Mouse (Mus musculus): ENCODE data around the gene Arhgef11. TPM values are rescaled to one million over a fixed set of nuclear protein-coding genes. Genes with fewer than 3 reads are reported as not detected.

The Arhgef11 gene
- polyA plus RNA-seq, 1 experiment from 2014 or later: 26.2 TPM

GRCm38 (mm10) chr3:87728696-87729095, 111.3 kb downstream of the Arhgef11 start:
- 93% methylated on average over 6 of the region's 6 CpGs for WGBS
- no peaks in the 10 kb centered on the region for H3K4me1 ChIP-seq (ENCODE audit: control insufficient read depth, insufficient read depth, low read length)
- no peak overlapping the region for H3K27ac ChIP-seq (ENCODE audit: low read length)
- no peak for ATAC-seq
- H3K4me2 ChIP-seq (ENCODE audit: low read length): no peak overlapping the region
- no peaks in the 10 kb centered on the region for H3K27me3 ChIP-seq (ENCODE audit: control insufficient read depth, insufficient read depth, low read depth, low read length)
- no peak overlapping the region for H3K9ac ChIP-seq (ENCODE audit: low read depth, low read length)
- H3K4me3 ChIP-seq (ENCODE audit: low read depth, low read length): no peak overlapping the region
- peaks cover 48% of the 10 kb centered on the region for H3K36me3 ChIP-seq (ENCODE audit: control insufficient read depth, insufficient read depth, low read length)
- no peaks in the 10 kb centered on the region for H3K9me3 ChIP-seq (replicated peaks; ENCODE audit: control insufficient read depth, low read length, poor library complexity, severe bottlenecking)

GRCm38 (mm10) chr3:87733098-87733497, 115.7 kb downstream of the Arhgef11 start:
- Histone ChIP-seq H3K9me3 (replicated peaks; ENCODE audit: control insufficient read depth, low read length, poor library complexity, severe bottlenecking) (no peaks in the 10 kb centered on the region), H3K27ac (ENCODE audit: low read length) (no peak overlapping the region), H3K4me3 (ENCODE audit: low read depth, low read length) (no peak overlapping the region), H3K9ac (ENCODE audit: low read depth, low read length) (no peak overlapping the region), H3K4me1 (ENCODE audit: control insufficient read depth, insufficient read depth, low read length) (no peaks in the 10 kb centered on the region), H3K27me3 (ENCODE audit: control insufficient read depth, insufficient read depth, low read depth, low read length) (no peaks in the 10 kb centered on the region), H3K4me2 (ENCODE audit: low read length) (no peak overlapping the region), H3K36me3 (ENCODE audit: control insufficient read depth, insufficient read depth, low read length) (peaks cover 53% of the 10 kb centered on the region)
- WGBS: 84% methylated on average over 4 of the region's 4 CpGs
- ATAC-seq: no peak

- no peak for ATAC-seq
- WGBS: 89% methylated on average over 11 of the region's 11 CpGs
- H3K27ac ChIP-seq (ENCODE audit: low read length): no peak overlapping the region
- no peaks in the 10 kb centered on the region for H3K9me3 ChIP-seq (replicated peaks; ENCODE audit: control insufficient read depth, low read length, poor library complexity, severe bottlenecking)
- H3K27me3 ChIP-seq (ENCODE audit: control insufficient read depth, insufficient read depth, low read depth, low read length): no peaks in the 10 kb centered on the region
- no peak overlapping the region for H3K4me3 ChIP-seq (ENCODE audit: low read depth, low read length)
- peaks cover 56% of the 10 kb centered on the region for H3K36me3 ChIP-seq (ENCODE audit: control insufficient read depth, insufficient read depth, low read length)
- H3K4me1 ChIP-seq (ENCODE audit: control insufficient read depth, insufficient read depth, low read length): no peaks in the 10 kb centered on the region
- H3K4me2 ChIP-seq (ENCODE audit: low read length): no peak overlapping the region
- H3K9ac ChIP-seq (ENCODE audit: low read depth, low read length): no peak overlapping the region
Measured at GRCm38 (mm10) chr3:87733984-87734761, 116.8 kb downstream of the Arhgef11 start.

- Histone ChIP-seq H3K4me1 (ENCODE audit: control insufficient read depth, insufficient read depth, low read length) (no peaks in the 10 kb centered on the region), H3K9me3 (replicated peaks; ENCODE audit: control insufficient read depth, low read length, poor library complexity, severe bottlenecking) (no peaks in the 10 kb centered on the region), H3K4me2 (ENCODE audit: low read length) (no peak overlapping the region), H3K9ac (ENCODE audit: low read depth, low read length) (no peak overlapping the region), H3K4me3 (ENCODE audit: low read depth, low read length) (no peak overlapping the region), H3K27me3 (ENCODE audit: control insufficient read depth, insufficient read depth, low read depth, low read length) (no peaks in the 10 kb centered on the region), H3K36me3 (ENCODE audit: control insufficient read depth, insufficient read depth, low read length) (peaks cover 52% of the 10 kb centered on the region), H3K27ac (ENCODE audit: low read length) (no peak overlapping the region)
- ATAC-seq: no peak
- 93% methylated on average over 9 of the region's 9 CpGs for WGBS
Measured at GRCm38 (mm10) chr3:87735335-87735734, 118.0 kb downstream of the Arhgef11 start.

GRCm38 (mm10) chr3:87738906-87739305, 121.5 kb downstream of the Arhgef11 start:
- WGBS: 81% methylated on average over 4 of the region's 5 CpGs
- Histone ChIP-seq H3K9ac (ENCODE audit: low read depth, low read length) (no peak overlapping the region), H3K4me1 (ENCODE audit: control insufficient read depth, insufficient read depth, low read length) (no peaks in the 10 kb centered on the region), H3K4me3 (ENCODE audit: low read depth, low read length) (no peak overlapping the region), H3K4me2 (ENCODE audit: low read length) (no peak overlapping the region), H3K27ac (ENCODE audit: low read length) (no peak overlapping the region), H3K27me3 (ENCODE audit: control insufficient read depth, insufficient read depth, low read depth, low read length) (no peaks in the 10 kb centered on the region), H3K9me3 (replicated peaks; ENCODE audit: control insufficient read depth, low read length, poor library complexity, severe bottlenecking) (no peaks in the 10 kb centered on the region), H3K36me3 (ENCODE audit: control insufficient read depth, insufficient read depth, low read length) (peaks cover 38% of the 10 kb centered on the region)
- ATAC-seq: no peak

GRCm38 (mm10) chr3:87742013-87742412, 124.7 kb downstream of the Arhgef11 start:
- no peak overlapping the region for H3K4me3 ChIP-seq (ENCODE audit: low read depth, low read length)

GRCm38 (mm10) chr3:87742735-87743134, 125.4 kb downstream of the Arhgef11 start:
- no peak overlapping the region for H3K4me3 ChIP-seq (ENCODE audit: low read depth, low read length)

More at GRCm38 (mm10) chr3:87742013-87742412, 124.7 kb downstream of the Arhgef11 start:
- Histone ChIP-seq H3K9ac (ENCODE audit: low read depth, low read length) (no peak overlapping the region), H3K4me2 (ENCODE audit: low read length) (no peak overlapping the region), H3K27ac (ENCODE audit: low read length) (no peak overlapping the region), H3K9me3 (replicated peaks; ENCODE audit: control insufficient read depth, low read length, poor library complexity, severe bottlenecking) (no peaks in the 10 kb centered on the region), H3K27me3 (ENCODE audit: control insufficient read depth, insufficient read depth, low read depth, low read length) (no peaks in the 10 kb centered on the region), H3K36me3 (ENCODE audit: control insufficient read depth, insufficient read depth, low read length) (peaks cover 10% of the 10 kb centered on the region), H3K4me1 (ENCODE audit: control insufficient read depth, insufficient read depth, low read length) (peaks cover 7% of the 10 kb centered on the region; the same call in 1 of the 2 replicates)
- 87% methylated on average over 3 of the region's 3 CpGs for WGBS
- no peak for ATAC-seq

GRCm38 (mm10) chr3:87743927-87744326, 126.6 kb downstream of the Arhgef11 start:
- H3K9ac ChIP-seq (ENCODE audit: low read depth, low read length): no peak overlapping the region
- no peaks in the 10 kb centered on the region for H3K9me3 ChIP-seq (replicated peaks; ENCODE audit: control insufficient read depth, low read length, poor library complexity, severe bottlenecking)
- no peak overlapping the region for H3K27ac ChIP-seq (ENCODE audit: low read length)
- no peak overlapping the region for H3K4me2 ChIP-seq (ENCODE audit: low read length)
- H3K36me3 ChIP-seq (ENCODE audit: control insufficient read depth, insufficient read depth, low read length): peaks cover 2% of the 10 kb centered on the region; the same call in 1 of the 2 replicates
- no peak overlapping the region for H3K4me3 ChIP-seq (ENCODE audit: low read depth, low read length)
- H3K4me1 ChIP-seq (ENCODE audit: control insufficient read depth, insufficient read depth, low read length): peaks cover 7% of the 10 kb centered on the region; the same call in 1 of the 2 replicates
- ATAC-seq: no peak
- H3K27me3 ChIP-seq (ENCODE audit: control insufficient read depth, insufficient read depth, low read depth, low read length): no peaks in the 10 kb centered on the region
- WGBS: 89% methylated on average over 4 of the region's 4 CpGs

More at GRCm38 (mm10) chr3:87742735-87743134, 125.4 kb downstream of the Arhgef11 start:
- no peaks in the 10 kb centered on the region for H3K9me3 ChIP-seq (replicated peaks; ENCODE audit: control insufficient read depth, low read length, poor library complexity, severe bottlenecking)
- H3K4me2 ChIP-seq (ENCODE audit: low read length): no peak overlapping the region
- H3K9ac ChIP-seq (ENCODE audit: low read depth, low read length): no peak overlapping the region
- peaks cover 7% of the 10 kb centered on the region; the same call in 1 of the 2 replicates for H3K36me3 ChIP-seq (ENCODE audit: control insufficient read depth, insufficient read depth, low read length)
- H3K27ac ChIP-seq (ENCODE audit: low read length): no peak overlapping the region
- H3K27me3 ChIP-seq (ENCODE audit: control insufficient read depth, insufficient read depth, low read depth, low read length): no peaks in the 10 kb centered on the region
- WGBS: 93% methylated on average over 16 of the region's 16 CpGs
- ATAC-seq: no peak
- peaks cover 7% of the 10 kb centered on the region; the same call in 1 of the 2 replicates for H3K4me1 ChIP-seq (ENCODE audit: control insufficient read depth, insufficient read depth, low read length)

- Histone ChIP-seq H3K4me2 (ENCODE audit: low read length) (peak overlapping the region; percentile 41), H3K4me1 (ENCODE audit: control insufficient read depth, insufficient read depth, low read length) (peaks cover 7% of the 10 kb centered on the region; the same call in 1 of the 2 replicates), H3K9ac (ENCODE audit: low read depth, low read length) (peak overlapping the region; percentile 43; the same call in 1 of the 2 replicates), H3K4me3 (ENCODE audit: low read depth, low read length) (no peak overlapping the region), H3K27ac (ENCODE audit: low read length) (no peak overlapping the region), H3K27me3 (ENCODE audit: control insufficient read depth, insufficient read depth, low read depth, low read length) (no peaks in the 10 kb centered on the region), H3K36me3 (ENCODE audit: control insufficient read depth, insufficient read depth, low read length) (peaks cover 2% of the 10 kb centered on the region; the same call in 1 of the 2 replicates), H3K9me3 (replicated peaks; ENCODE audit: control insufficient read depth, low read length, poor library complexity, severe bottlenecking) (no peaks in the 10 kb centered on the region)
- no peak for ATAC-seq
- 18% methylated on average over 18 of the region's 18 CpGs for WGBS
Measured at GRCm38 (mm10) chr3:87745036-87745659, 127.8 kb downstream of the Arhgef11 start.
